Mouse (Mus musculus) ZHBTc4 (cell line): ENCODE measurements around the gene Olfr895.

Experiments
- DNase-seq: peaks from one replicate; pipeline ENCODE4 v3.0.0-alpha.2; 2011; ENCODE audit warnings: low read depth, low spot score

Olfr895 gene

GRCm38 (mm10) chr9:38267551-38267950 is at the start of gene Olfr895:
TSS of gene Olfr895 (plus strand) at chr9:38267851.
- DNase-seq = no peak

GRCm38 (mm10) chr9:38252474-38252873 is 15.2 kb upstream of the Olfr895 start, which contains the start of gene Olfr143:
TSS of gene Olfr143 (plus strand) at chr9:38252774.
- no peak for DNase-seq

GRCm38 (mm10) chr9:38290807-38291206 is 23.2 kb downstream of the Olfr895 start, which contains the start of gene Olfr896-ps1:
TSS of gene Olfr896-ps1 (plus strand) at chr9:38291107.
- no peak for DNase-seq
